Comparison of ENCODE assay signal across 9 mouse cellular contexts in genomic region chr6:94543902-94544840, GRCm38 (mm10). TPM values are rescaled to one million over a fixed set of nuclear protein-coding genes. Genes with fewer than 3 reads are reported as not detected.
DNase-seq lines count a peak whose midpoint lies in the region; TF ChIP-seq lines count a peak whose summit lies in the region.
"Had no signal": no experiment of that assay in that cellular context is flagged by ENCODE, and none has a peak within 500 bp of the region (broad histone marks: within the 10 kb centered on the region; RNA-seq: fewer than 3 reads in every experiment).

No protein-coding gene starts in this region.

- H3K4me3 ChIP-seq in heart, adult 2 months, result no peak overlapping the region
- H3K4me3 ChIP-seq: liver, embryonic 13.5 days had no signal

- TF ChIP-seq CTCF in heart, adult 2 months (IDR thresholded peaks at IDR 0.05), result peak; percentile 79

- WGBS in heart, adult 2 months, result 60% methylated on average over 5 of the region's 5 CpGs

- no peak for TF ChIP-seq POLR2A in heart, adult 2 months (IDR thresholded peaks at IDR 0.05; ENCODE audit: insufficient read depth, low read depth, low read length)

- no peaks in the 10 kb centered on the region for H3K4me1 ChIP-seq in heart, adult 2 months (ENCODE audit: control insufficient read depth, insufficient read depth, low read length)
- H3K4me1 ChIP-seq: liver, embryonic 13.5 days had no signal

- H3K27me3 ChIP-seq in heart, adult 2 months (ENCODE audit: control insufficient read depth, insufficient read depth, low read length), result no peaks in the 10 kb centered on the region
- H3K27me3 ChIP-seq: liver, embryonic 13.5 days had no signal

- H3K27ac ChIP-seq in heart, adult 2 months, result no peak overlapping the region
- H3K27ac ChIP-seq: liver, embryonic 13.5 days had no signal

- intact Hi-C loops in heart, adult 2 months (cut with DNase I), result loop anchor here (1.0 to 5.0 kb wide), 3 partner anchors 58 to 443 kb away; no protein-coding TSS in a partner anchor
- intact Hi-C loops in heart, postnatal 25 days (cut with DNase I), result loop anchor here (1.0 to 2.0 kb wide), 2 partner anchors 423 to 443 kb away; no protein-coding TSS in a partner anchor
- intact Hi-C loops in heart, postnatal 14 days (cut with DNase I), result loop anchor here (2.0 to 10.0 kb wide), 4 partner anchors 79 to 443 kb away; partner anchors contain the start of gene Lrig1

- H3K36me3 ChIP-seq in heart, adult 2 months (ENCODE audit: control insufficient read depth, insufficient read depth, low read length), result no peaks in the 10 kb centered on the region
- H3K36me3 ChIP-seq: liver, embryonic 13.5 days had no signal

- TF ChIP-seq EP300 in heart, adult 2 months (IDR thresholded peaks at IDR 0.05; ENCODE audit: insufficient read depth, low read depth, low read length), result 0 out of 2 replicates have a peak, but pooled peaks have one; percentile 23

- no peak overlapping the region for H3K9ac ChIP-seq in heart, adult 2 months (ENCODE audit: low read depth, low read length)
- H3K9ac ChIP-seq: liver, embryonic 13.5 days had no signal

- H3K79me2 ChIP-seq in heart, adult 2 months (replicated peaks; ENCODE audit: control insufficient read depth, insufficient read depth, low read length), result no peaks in the 10 kb centered on the region

- DNase-seq in heart, adult 2 months, result peak; percentile 12 to 28
- no peak for DNase-seq in heart, postnatal 25 days (ENCODE audit: low spot score)
- DNase-seq in WW6 (ENCODE audit: low read depth, low spot score), result peak; percentile 5
- DNase-seq in embryo, embryonic 9.5 days (ENCODE audit: extremely low spot score), result peak; percentile 52
- peak; percentile 35 to 62 for DNase-seq in heart, postnatal 14 days
- DNase-seq in layer of hippocampus, postnatal 10 days (ENCODE audit: low spot score in 2 of 2), result peak; percentile 59 to 70
- DNase-seq in mesoderm, embryonic 11.5 days (ENCODE audit: low read depth, low spot score), result peak; percentile 68
- DNase-seq in thymus, postnatal 0 days (ENCODE audit: low spot score), result peak; percentile 73
- DNase-seq: liver, embryonic 13.5 days had no signal

RNA-seq across cellular contexts. Expression of gene Slc25a26, which starts 44.0 kb away (rescaled TPM):
- 10 to 100 TPM; 18.0 to 19.2 TPM for total RNA-seq in heart, adult 2 months (2021)
- 18.7 and 33.6 TPM in 2 replicates for polyA plus RNA-seq in heart, adult 2 months (2012; rRNA removed)
- 10 to 100 TPM; 15.9 to 18.2 TPM for total RNA-seq in heart, postnatal 25 days (2021)
- total RNA-seq in heart, postnatal 14 days (2021), result 10 to 100 TPM; 11.4 to 14.6 TPM
- 10 to 100 TPM; 12.2 to 15.6 TPM for total RNA-seq in layer of hippocampus, postnatal 10 days (2021)
- 8.0 and 9.3 TPM in 2 replicates for polyA plus RNA-seq in thymus, postnatal 0 days (2015; fragmentation: Nextera tagmentation; extraction: Ambion mirVana)
